1 mouse cellular context compared by ENCODE assay signal in the genomic region with DNA sequence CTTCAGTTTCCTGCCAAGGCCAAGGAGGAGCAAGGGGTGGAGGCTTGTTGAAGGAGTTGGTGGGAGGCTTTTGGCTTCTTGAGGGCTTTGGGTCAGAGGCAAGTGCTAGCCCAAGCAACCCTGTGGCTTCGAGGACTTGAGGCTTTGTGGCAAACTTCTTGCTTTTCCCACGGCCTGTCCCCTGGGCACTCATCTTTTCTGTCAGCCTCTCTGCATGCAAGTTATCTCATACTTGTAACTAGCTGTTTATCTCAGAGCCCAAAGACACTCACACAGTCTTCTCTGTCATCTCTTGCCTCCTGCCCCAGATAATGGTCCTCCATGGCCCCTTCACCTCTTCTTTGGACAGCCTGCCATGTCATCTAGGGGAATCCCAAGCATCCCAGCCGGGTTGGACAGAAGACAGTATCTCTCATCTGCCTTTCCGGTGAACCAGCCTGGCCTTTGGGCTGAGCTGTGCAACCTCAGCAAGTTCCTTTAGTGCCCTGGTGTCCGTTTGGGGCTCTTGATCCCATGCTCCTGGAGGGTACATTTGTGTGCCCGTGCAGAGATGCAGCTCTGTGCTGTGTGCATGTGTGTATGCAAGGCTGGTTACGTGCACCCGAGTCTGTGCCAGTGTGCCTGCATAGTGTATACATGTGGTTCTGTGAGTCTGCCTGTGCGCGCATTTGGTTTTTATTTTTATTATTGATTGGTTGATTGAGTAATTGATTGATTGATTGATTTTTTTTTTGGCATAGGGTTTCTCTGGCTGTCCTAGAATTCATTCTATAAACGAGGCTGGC.
TF ChIP-seq lines count a peak whose summit lies in the region.

No protein-coding gene starts in this region.

TF ChIP-seq in MEL, 35 proteins besides CTCF, POLR2A, EP300 and RAD21 (continued from another document):
- TF ChIP-seq MAX (IDR thresholded peaks at IDR 0.05; ENCODE audit: low read length) = peak; percentile 24; the same call in 1 of the 2 replicates
- TF ChIP-seq ETS1 (IDR thresholded peaks at IDR 0.05; ENCODE audit: low read depth, low read length) = peak; percentile 54; the same call in 1 of the 2 replicates
- no peak for TF ChIP-seq SIN3A (IDR thresholded peaks at IDR 0.05; ENCODE audit: low read length)
- no peak for TF ChIP-seq NRF1 (IDR thresholded peaks at IDR 0.05; ENCODE audit: insufficient read depth, low read depth, low read length, poor library complexity, severe bottlenecking)
- no peak for TF ChIP-seq USF1 (IDR thresholded peaks at IDR 0.05; ENCODE audit: low read depth, low read length)
- TF ChIP-seq POLR2AphosphoS2 (IDR thresholded peaks at IDR 0.05; ENCODE audit: low read length) = no peak
- TF ChIP-seq MYB (IDR thresholded peaks at IDR 0.05; ENCODE audit: low read depth, low read length) = no peak
- TF ChIP-seq JUND (IDR thresholded peaks at IDR 0.05; ENCODE audit: low read depth, low read length) = no peak
- no peak for TF ChIP-seq NELFE (IDR thresholded peaks at IDR 0.05; ENCODE audit: low read depth, low read length)
- TF ChIP-seq SMC3 (IDR thresholded peaks at IDR 0.05; ENCODE audit: low read depth, low read length) = no peak
- TF ChIP-seq UBTF (IDR thresholded peaks at IDR 0.05; ENCODE audit: borderline replicate concordance, insufficient read depth, low read depth, low read length) = no peak
- no peak for TF ChIP-seq MAFK (IDR thresholded peaks at IDR 0.05; ENCODE audit: borderline replicate concordance, low read depth, low read length)
- TF ChIP-seq CHD2 (IDR thresholded peaks at IDR 0.05; ENCODE audit: low read length) = no peak
- peak; percentile 73 for TF ChIP-seq TCF12 (IDR thresholded peaks at IDR 0.05; ENCODE audit: low read depth, low read length)
- TF ChIP-seq E2F4 (IDR thresholded peaks at IDR 0.05; ENCODE audit: borderline replicate concordance, low read depth, low read length) = no peak
- no peak for TF ChIP-seq ZKSCAN1 (IDR thresholded peaks at IDR 0.05; ENCODE audit: low read depth, low read length)
- TF ChIP-seq BHLHE40 (IDR thresholded peaks at IDR 0.05; ENCODE audit: borderline replicate concordance, low read depth, low read length) = peak; percentile 19; the same call in 1 of the 2 replicates
